In the genomic region with DNA sequence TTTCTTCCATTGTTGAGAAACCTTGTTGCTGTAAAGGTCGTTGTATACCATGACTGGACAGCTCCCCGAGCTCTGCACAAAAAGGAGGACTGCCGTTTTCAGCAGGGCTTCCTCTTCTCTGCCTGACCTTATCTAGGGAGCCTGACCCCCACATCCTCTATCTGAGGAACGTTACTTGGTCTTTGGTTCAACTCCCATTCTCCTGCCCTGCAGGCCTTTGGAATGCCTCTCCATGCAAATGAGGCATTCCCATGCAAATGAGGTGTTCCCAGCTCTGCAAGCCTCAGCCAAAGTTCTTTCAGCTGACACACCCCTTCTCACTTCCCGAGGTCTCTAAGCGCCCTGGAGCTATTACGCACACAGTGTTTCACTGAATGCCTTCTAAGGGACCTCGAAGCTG, we compare ENCODE assay signal across 10 mouse cellular contexts. TPM values are rescaled to one million over a fixed set of nuclear protein-coding genes. Genes with fewer than 3 reads are reported as not detected.
DNase-seq lines count a peak whose midpoint lies in the region; ATAC-seq lines count a peak whose summit lies in the region.
"Had no signal": no experiment of that assay in that cellular context is flagged by ENCODE, and none has a peak within 500 bp of the region (broad histone marks: within the 10 kb centered on the region; RNA-seq: fewer than 3 reads in every experiment).

No protein-coding gene starts in this region.

- no peak overlapping the region for H3K27ac ChIP-seq in embryonic facial prominence, embryonic 14.5 days (replicated peaks; ENCODE audit: low read depth, low read length)
- no peak overlapping the region for H3K27ac ChIP-seq in embryonic facial prominence, embryonic 10.5 days (replicated peaks)
- H3K27ac ChIP-seq in heart, embryonic 14.5 days (replicated peaks in 1 of 2; ENCODE audit: control insufficient read depth in 1 of 2, insufficient read depth in 1 of 2, low read depth in 2 of 2, low read length in 2 of 2), result 0 out of 4 replicates have a peak overlapping the region, but pooled peaks of 1 of the 2 experiments have one; percentile 7
- peak overlapping the region; percentile 55; the same call in 1 of the 2 replicates for H3K27ac ChIP-seq in liver, embryonic 16.5 days (ENCODE audit: low read length)

- H3K9ac ChIP-seq in embryonic facial prominence, embryonic 14.5 days (ENCODE audit: low read depth, low read length), result no peak overlapping the region
- no peak overlapping the region for H3K9ac ChIP-seq in heart, embryonic 14.5 days (ENCODE audit: low read length)
- H3K9ac ChIP-seq in liver, embryonic 16.5 days (ENCODE audit: low read depth, low read length), result no peak overlapping the region

- peaks cover 37% of the 10 kb centered on the region for H3K4me1 ChIP-seq in embryonic facial prominence, embryonic 14.5 days (ENCODE audit: control insufficient read depth, insufficient read depth, low read length)
- peaks cover 68% of the 10 kb centered on the region for H3K4me1 ChIP-seq in embryonic facial prominence, embryonic 10.5 days
- peaks cover 19 to 34% of the 10 kb centered on the region in 2 experiments for H3K4me1 ChIP-seq in heart, embryonic 14.5 days (ENCODE audit: control insufficient read depth in 2 of 2, insufficient read depth in 2 of 2, low read length in 2 of 2)
- H3K4me1 ChIP-seq in liver, embryonic 16.5 days (ENCODE audit: control insufficient read depth, low read depth, low read length), result peaks cover 26% of the 10 kb centered on the region

- DNase-seq in embryonic facial prominence, embryonic 14.5 days (ENCODE audit: low spot score), result peak; percentile 72
- DNase-seq in embryonic facial prominence, embryonic 10.5 days (ENCODE audit: low spot score), result no peak
- peak; percentile 40 for DNase-seq in NIH3T3 (ENCODE audit: low read depth)
- no peak for DNase-seq in natural killer cell, adult 2 months (ENCODE audit: low spot score in 2 of 2)
- no peak for DNase-seq in layer of hippocampus, postnatal 10 days (ENCODE audit: low spot score in 2 of 2)
- DNase-seq in cerebellum, adult 18-20 months, result no peak
- DNase-seq: gastrocnemius, postnatal 14 days; thymus, postnatal 36 days had no signal

- H3K27me3 ChIP-seq in embryonic facial prominence, embryonic 14.5 days (replicated peaks; ENCODE audit: control insufficient read depth, insufficient read depth, low read length), result no peaks in the 10 kb centered on the region
- H3K27me3 ChIP-seq in embryonic facial prominence, embryonic 10.5 days (replicated peaks; ENCODE audit: low read depth, poor library complexity, severe bottlenecking), result peaks cover 8% of the 10 kb centered on the region; the same call in 1 of the 2 replicates
- no peaks in the 10 kb centered on the region for H3K27me3 ChIP-seq in heart, embryonic 14.5 days (ENCODE audit: control insufficient read depth, insufficient read depth, low read length)
- H3K27me3 ChIP-seq in liver, embryonic 16.5 days (ENCODE audit: control insufficient read depth, insufficient read depth, low read depth, low read length), result no peaks in the 10 kb centered on the region

- 7% methylated on average over 8 of the region's 8 CpGs for WGBS in embryonic facial prominence, embryonic 14.5 days
- 5% methylated on average over 8 of the region's 8 CpGs for WGBS in embryonic facial prominence, embryonic 10.5 days
- under 1% methylated on average over 8 of the region's 8 CpGs for WGBS in heart, embryonic 14.5 days
- 5% methylated on average over 8 of the region's 8 CpGs for WGBS in liver, embryonic 16.5 days (ENCODE audit: insufficient replicate concordance)

- no peaks in the 10 kb centered on the region for H3K9me3 ChIP-seq in embryonic facial prominence, embryonic 14.5 days (ENCODE audit: control insufficient read depth, low read length)
- H3K9me3 ChIP-seq in embryonic facial prominence, embryonic 10.5 days, result no peaks in the 10 kb centered on the region
- H3K9me3 ChIP-seq in heart, embryonic 14.5 days (ENCODE audit: control insufficient read depth, low read length), result no peaks in the 10 kb centered on the region
- H3K9me3 ChIP-seq in liver, embryonic 16.5 days (replicated peaks; ENCODE audit: control insufficient read depth, low read length), result no peaks in the 10 kb centered on the region

- no peak for ATAC-seq in embryonic facial prominence, embryonic 14.5 days (ENCODE audit: low read depth)
- no peak for ATAC-seq in heart, embryonic 14.5 days (ENCODE audit: insufficient number of reproducible peaks, insufficient read depth, low FRiP score, low read depth)
- ATAC-seq in liver, embryonic 16.5 days (ENCODE audit: low read depth), result peak; percentile 5; the same call in 1 of the 2 replicates

- H3K36me3 ChIP-seq in embryonic facial prominence, embryonic 14.5 days (ENCODE audit: control insufficient read depth, insufficient read depth, low read length), result no peaks in the 10 kb centered on the region
- H3K36me3 ChIP-seq in embryonic facial prominence, embryonic 10.5 days (replicated peaks), result no peaks in the 10 kb centered on the region
- H3K36me3 ChIP-seq in heart, embryonic 14.5 days (ENCODE audit: control insufficient read depth, insufficient read depth, low read length), result no peaks in the 10 kb centered on the region
- no peaks in the 10 kb centered on the region for H3K36me3 ChIP-seq in liver, embryonic 16.5 days (ENCODE audit: control insufficient read depth, insufficient read depth)

- no peak overlapping the region for H3K4me2 ChIP-seq in embryonic facial prominence, embryonic 14.5 days (ENCODE audit: low read depth, low read length)
- H3K4me2 ChIP-seq in heart, embryonic 14.5 days (ENCODE audit: low read length), result peak overlapping the region; percentile 31
- H3K4me2 ChIP-seq in liver, embryonic 16.5 days (ENCODE audit: low read depth, low read length), result no peak overlapping the region

- no peak overlapping the region for H3K4me3 ChIP-seq in embryonic facial prominence, embryonic 14.5 days (ENCODE audit: low read depth, low read length)
- no peak overlapping the region for H3K4me3 ChIP-seq in embryonic facial prominence, embryonic 10.5 days
- no peak overlapping the region for H3K4me3 ChIP-seq in heart, embryonic 14.5 days (ENCODE audit: control insufficient read depth in 1 of 2, insufficient read depth in 1 of 2, low read depth in 1 of 2, low read length in 2 of 2)
- H3K4me3 ChIP-seq in liver, embryonic 16.5 days (ENCODE audit: low read depth, low read length), result no peak overlapping the region

RNA-seq across cellular contexts. Expression of a gene that starts 26.0 kb away (rescaled TPM):
- polyA plus RNA-seq in embryonic facial prominence, embryonic 14.5 days (2014; fragmentation: Nextera tagmentation; extraction: Ambion mirVana), result 5.1 and 6.5 TPM in 2 replicates
- polyA plus RNA-seq in embryonic facial prominence, embryonic 10.5 days (2016; fragmentation: Nextera tagmentation; extraction: Ambion mirVana), result 2.6 and 2.8 TPM in 2 replicates
- polyA plus RNA-seq in heart, embryonic 14.5 days (2014; fragmentation: Nextera tagmentation; extraction: Ambion mirVana), result 7.8 TPM in 2 replicates
- 0.97 and 1.2 TPM in 2 replicates for polyA plus RNA-seq in liver, embryonic 16.5 days (2015; fragmentation: Nextera tagmentation; extraction: Ambion mirVana)
- 10 to 100 TPM; 14.2 to 16.3 TPM for total RNA-seq in layer of hippocampus, postnatal 10 days (2021)

RNA-seq across cellular contexts. Expression of a gene that starts 37.7 kb away (rescaled TPM):
- polyA plus RNA-seq in embryonic facial prominence, embryonic 14.5 days (2014; fragmentation: Nextera tagmentation; extraction: Ambion mirVana), result 22.5 and 22.9 TPM in 2 replicates
- polyA plus RNA-seq in embryonic facial prominence, embryonic 10.5 days (2016; fragmentation: Nextera tagmentation; extraction: Ambion mirVana), result 15.8 and 17.4 TPM in 2 replicates
- polyA plus RNA-seq in heart, embryonic 14.5 days (2014; fragmentation: Nextera tagmentation; extraction: Ambion mirVana), result 10.7 and 12.3 TPM in 2 replicates
- polyA plus RNA-seq in liver, embryonic 16.5 days (2015; fragmentation: Nextera tagmentation; extraction: Ambion mirVana), result 20.1 and 20.7 TPM in 2 replicates
- total RNA-seq in layer of hippocampus, postnatal 10 days (2021), result 1 to 10 TPM; 2.7 to 3.2 TPM

Comparison
In these comparisons a context has a peak if more than half of its experiments do, and no peak if none do; other contexts are left out.
1. DNase-seq: peak in embryonic facial prominence, embryonic 14.5 days (single experiment) and NIH3T3 (single experiment); none in embryonic facial prominence, embryonic 10.5 days (single experiment), natural killer cell, adult 2 months (0 of 2), layer of hippocampus, postnatal 10 days (0 of 2) and cerebellum, adult 18-20 months (0 of 2).